Mouse (Mus musculus) hindbrain, embryonic 10.5 days (tissue): ENCODE results near the gene Lgi4. TPM values are rescaled to one million over a fixed set of nuclear protein-coding genes. Genes with fewer than 3 reads are reported as not detected.

Experiments
- DNase-seq: peaks from one replicate; pipeline ENCODE4 v3.0.0-alpha.2; 2017; ENCODE audit warnings: low spot score
- H3K27ac ChIP-seq: fragments of 300-500 bp; sonication (generic); 2 replicates; pipeline ENCODE4 v1.5.1; 2016; ENCODE audit warnings: mild to moderate bottlenecking, moderate library complexity
- H3K27me3 ChIP-seq: fragments of 300-500 bp; sonication (generic); 2 replicates; pipeline ENCODE4 v1.6.1; 2016; ENCODE audit warnings: mild to moderate bottlenecking; ENCODE audit not compliant: poor library complexity, insufficient read depth, severe bottlenecking
- H3K36me3 ChIP-seq: fragments of 300-500 bp; sonication (generic); 2 replicates; pipeline ENCODE4 v1.6.1; 2016; ENCODE audit warnings: mild to moderate bottlenecking, moderate library complexity
- H3K4me1 ChIP-seq: fragments of 300-500 bp; sonication (generic); replicated peaks from 2 replicates; pipeline ENCODE4 v1.6.1; 2016; ENCODE audit warnings: mild to moderate bottlenecking
- H3K4me3 ChIP-seq: fragments of 300-500 bp; sonication (generic); 2 replicates; pipeline ENCODE4 v1.5.1; 2016; ENCODE audit warnings: mild to moderate bottlenecking, moderate library complexity
- H3K9me3 ChIP-seq: fragments of 300-500 bp; sonication (generic); 2 replicates; pipeline ENCODE4 v1.6.1; 2016; ENCODE audit warnings: mild to moderate bottlenecking, moderate library complexity
- WGBS: fragments of 180-500 bp; shearing (Covaris S2); methylation state at CpG from one replicate; pipeline ENCODE4 v1.1.7; 2016; 5-methylcytosine and 5-hydroxymethylcytosine counted together
- polyA plus RNA-seq: library from polyadenylated mRNA; unstranded; fragments of >200 nt; fragmentation: Nextera tagmentation; extraction: Ambion mirVana; gene quantifications from 2 replicates; pipeline ENCODE4 v1.2.1, GENCODE M21; 2016

Lgi4 gene
- polyA plus RNA-seq, 1 experiment from 2014 or later, result 2.3 TPM

DNA sequence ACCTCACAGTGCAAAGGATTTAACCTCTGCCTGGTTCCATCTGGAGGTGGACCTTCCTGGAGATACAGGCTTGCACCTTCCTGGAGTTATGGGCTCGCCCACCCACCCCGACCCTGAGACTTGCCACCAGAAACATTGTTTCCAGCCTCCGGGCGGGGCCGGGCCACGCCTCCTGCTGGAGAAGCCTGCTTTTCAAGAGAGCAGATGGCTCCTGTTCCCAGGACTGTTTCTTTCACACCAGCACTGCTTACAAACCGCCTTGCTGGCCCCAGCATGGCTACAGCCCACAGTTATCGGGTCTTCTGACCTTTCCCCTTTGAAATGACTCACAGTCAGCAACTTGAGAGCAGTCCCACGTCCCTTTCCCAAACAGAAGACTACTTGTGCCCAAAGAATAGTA, 13.2 kb downstream of the Lgi4 start:
- H3K27ac ChIP-seq, result peak overlapping the region; percentile 59; the same call in 1 of the 2 replicates

GRCm38 (mm10) chr7:31073546-31073945, 14.4 kb downstream of the Lgi4 start:
- peak overlapping the region; percentile 59; the same call in 1 of the 2 replicates for H3K27ac ChIP-seq
- no peak for DNase-seq
- peaks cover 48% of the 10 kb centered on the region for H3K4me1 ChIP-seq
- no peaks in the 10 kb centered on the region for H3K36me3 ChIP-seq
- H3K27me3 ChIP-seq, result no peaks in the 10 kb centered on the region
- H3K4me3 ChIP-seq, result no peak overlapping the region
- no peaks in the 10 kb centered on the region for H3K9me3 ChIP-seq

More for the DNA sequence above, 13.2 kb downstream of the Lgi4 start:
- Histone ChIP-seq H3K4me3 (no peak overlapping the region), H3K4me1 (peaks cover 41% of the 10 kb centered on the region), H3K9me3 (no peaks in the 10 kb centered on the region), H3K27me3 (no peaks in the 10 kb centered on the region), H3K36me3 (no peaks in the 10 kb centered on the region)
- WGBS, result 56% methylated on average over 9 of the region's 9 CpGs
- peak; percentile 37 for DNase-seq

GRCm38 (mm10) chr7:31074061-31074712, 15.0 kb downstream of the Lgi4 start:
- Histone ChIP-seq H3K4me1 (peaks cover 48% of the 10 kb centered on the region), H3K27ac (peak overlapping the region; percentile 2; the same call in 1 of the 2 replicates), H3K36me3 (no peaks in the 10 kb centered on the region), H3K9me3 (no peaks in the 10 kb centered on the region), H3K27me3 (no peaks in the 10 kb centered on the region), H3K4me3 (no peak overlapping the region)
- no peak for DNase-seq
- 73% methylated on average over 7 of the region's 7 CpGs for WGBS

GRCm38 (mm10) chr7:31074713-31075069, 15.5 kb downstream of the Lgi4 start:
- 80% methylated on average over 5 of the region's 5 CpGs for WGBS
- DNase-seq, result no peak
- Histone ChIP-seq H3K27me3 (no peaks in the 10 kb centered on the region), H3K4me1 (peaks cover 48% of the 10 kb centered on the region), H3K27ac (0 out of 2 replicates have a peak overlapping the region, but pooled peaks have one; percentile 2), H3K9me3 (no peaks in the 10 kb centered on the region), H3K4me3 (no peak overlapping the region), H3K36me3 (no peaks in the 10 kb centered on the region)

DNA sequence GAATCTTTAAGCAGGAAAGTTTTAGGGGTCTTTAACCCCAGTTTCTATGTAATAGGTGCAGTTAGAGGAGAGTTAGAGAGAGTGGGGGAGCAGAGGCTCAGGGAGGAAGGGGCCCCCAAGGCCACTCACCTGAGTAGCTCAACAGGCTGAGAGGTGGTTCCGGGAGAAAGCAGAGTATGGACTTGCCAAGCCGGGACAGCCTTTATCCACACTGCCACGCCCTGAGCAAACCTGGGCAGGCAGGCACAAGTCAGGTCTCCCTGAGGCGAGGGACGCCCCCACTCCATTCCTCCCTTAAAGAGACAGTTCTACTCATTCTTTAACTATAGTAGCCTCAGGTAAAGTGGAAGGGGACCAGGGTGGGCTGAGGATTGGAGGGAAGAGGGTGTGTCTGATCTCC, 17.4 kb downstream of the Lgi4 start, which contains the start of gene Fxyd3:
Gene Fxyd3, minus strand, starts transcription at position 213 of the 400 bp plus-strand sequence.
- 65% methylated on average over 5 of the region's 5 CpGs for WGBS
- H3K27ac ChIP-seq, result peak within 1 kb of the TSS; percentile 78
- H3K9me3 ChIP-seq, result peaks cover 5% of the 10 kb centered on the region; the same call in 1 of the 2 replicates
- H3K4me1 ChIP-seq, result peaks cover 48% of the 10 kb centered on the region
- H3K36me3 ChIP-seq, result no peaks in the 10 kb centered on the region
- H3K27me3 ChIP-seq, result no peaks in the 10 kb centered on the region
- no peak within 1 kb of the TSS for H3K4me3 ChIP-seq
- DNase-seq, result no peak

DNA sequence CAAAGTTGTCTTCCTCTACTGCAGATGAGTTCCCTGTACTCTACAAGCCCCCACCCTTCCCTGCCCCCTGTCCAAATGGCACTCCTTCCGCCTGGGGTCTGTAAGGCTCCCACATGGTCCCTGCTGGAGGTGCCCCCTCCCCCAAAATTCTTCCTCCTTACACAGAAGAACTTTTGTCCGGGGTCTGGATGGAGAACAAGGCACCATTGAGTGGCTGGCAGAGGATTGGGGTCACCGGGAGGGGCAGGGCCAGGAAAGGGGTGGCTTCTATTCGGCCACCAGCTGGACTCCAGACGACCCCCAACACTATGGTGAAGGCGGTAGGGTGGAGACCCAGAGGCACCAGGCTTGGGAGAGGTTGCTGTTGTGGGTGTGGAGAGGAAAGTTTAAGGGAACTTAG, 18.3 kb downstream of the Lgi4 start:
- WGBS, result 52% methylated on average over 6 of the region's 6 CpGs
- H3K4me3 ChIP-seq, result no peak overlapping the region
- H3K27me3 ChIP-seq, result no peaks in the 10 kb centered on the region
- peak overlapping the region; percentile 78 for H3K27ac ChIP-seq
- H3K4me1 ChIP-seq, result peaks cover 42% of the 10 kb centered on the region
- H3K36me3 ChIP-seq, result no peaks in the 10 kb centered on the region
- peaks cover 5% of the 10 kb centered on the region; the same call in 1 of the 2 replicates for H3K9me3 ChIP-seq
- no peak for DNase-seq

- WGBS, result 45% methylated on average over 5 of the region's 5 CpGs
- H3K9me3 ChIP-seq, result peaks cover 5% of the 10 kb centered on the region; the same call in 1 of the 2 replicates
- H3K27me3 ChIP-seq, result no peaks in the 10 kb centered on the region
- peaks cover 41% of the 10 kb centered on the region for H3K4me1 ChIP-seq
- peak; percentile 40 for DNase-seq
- H3K27ac ChIP-seq, result peak overlapping the region; percentile 78
- no peaks in the 10 kb centered on the region for H3K36me3 ChIP-seq
- H3K4me3 ChIP-seq, result no peak overlapping the region
These were observed 18.8 kb downstream of the Lgi4 start for GRCm38 (mm10) chr7:31077885-31078445.

DNA sequence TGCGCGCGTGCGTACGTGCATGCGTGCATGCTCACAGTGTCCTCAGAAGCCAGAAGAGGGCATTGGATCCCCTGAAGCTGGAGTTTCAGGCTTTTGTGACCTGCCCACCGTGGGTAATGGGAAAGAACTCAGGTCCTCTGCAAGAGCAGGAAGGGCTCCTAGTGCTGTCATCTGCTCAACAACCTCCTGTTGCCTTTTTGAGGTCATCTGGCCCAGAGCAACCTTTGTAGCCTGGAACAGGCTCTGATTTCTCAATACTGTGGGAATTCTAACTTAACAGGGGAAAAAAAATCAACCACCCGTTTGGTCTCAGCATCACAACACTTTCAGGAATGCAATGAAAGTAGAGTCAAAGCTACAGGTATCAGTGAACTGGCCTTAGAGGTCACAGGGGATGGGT, 20.5 kb downstream of the Lgi4 start:
- peaks cover 5% of the 10 kb centered on the region; the same call in 1 of the 2 replicates for H3K9me3 ChIP-seq
- 88% methylated on average over 8 of the region's 8 CpGs for WGBS
- peaks cover 44% of the 10 kb centered on the region for H3K4me1 ChIP-seq
- no peaks in the 10 kb centered on the region for H3K27me3 ChIP-seq
- no peak overlapping the region for H3K27ac ChIP-seq
- no peaks in the 10 kb centered on the region for H3K36me3 ChIP-seq
- H3K4me3 ChIP-seq, result no peak overlapping the region
- no peak for DNase-seq

- peaks cover 50% of the 10 kb centered on the region for H3K4me1 ChIP-seq
- H3K9me3 ChIP-seq, result peaks cover 5% of the 10 kb centered on the region; the same call in 1 of the 2 replicates
- WGBS, result 55% methylated on average over 3 of the region's 3 CpGs
- DNase-seq, result no peak
- H3K27me3 ChIP-seq, result no peaks in the 10 kb centered on the region
- H3K4me3 ChIP-seq, result no peak overlapping the region
- no peaks in the 10 kb centered on the region for H3K36me3 ChIP-seq
- H3K27ac ChIP-seq, result no peak overlapping the region
These were observed 21.5 kb downstream of the Lgi4 start for GRCm38 (mm10) chr7:31080611-31081010.

DNA sequence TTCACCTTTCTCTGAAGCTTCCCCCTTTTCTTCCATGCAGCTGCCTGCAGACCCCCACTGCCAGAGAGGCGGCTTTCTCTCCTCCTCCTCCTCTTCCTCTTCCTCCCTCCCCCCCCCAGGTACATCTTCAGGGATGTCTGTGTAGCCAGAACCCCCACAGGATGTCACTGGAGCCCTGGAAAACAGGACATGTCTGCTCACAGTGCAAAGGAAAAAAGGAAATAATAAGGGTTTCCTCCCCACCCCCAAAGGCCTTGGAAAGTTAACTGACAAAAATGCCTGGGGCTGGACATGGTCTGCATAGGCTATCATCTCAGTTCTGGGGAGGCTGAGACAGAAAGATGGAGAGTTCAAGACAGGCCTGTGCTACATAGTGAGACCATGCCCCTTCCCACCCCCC, 22.0 kb downstream of the Lgi4 start:
- Histone ChIP-seq H3K27ac (0 out of 2 replicates have a peak overlapping the region, but pooled peaks have one; percentile 36), H3K9me3 (peaks cover 5% of the 10 kb centered on the region; the same call in 1 of the 2 replicates), H3K27me3 (no peaks in the 10 kb centered on the region), H3K36me3 (no peaks in the 10 kb centered on the region), H3K4me1 (peaks cover 55% of the 10 kb centered on the region), H3K4me3 (no peak overlapping the region)
- no peak for DNase-seq
- WGBS, result 53% methylated on average over 1 of the region's 1 CpGs

DNA sequence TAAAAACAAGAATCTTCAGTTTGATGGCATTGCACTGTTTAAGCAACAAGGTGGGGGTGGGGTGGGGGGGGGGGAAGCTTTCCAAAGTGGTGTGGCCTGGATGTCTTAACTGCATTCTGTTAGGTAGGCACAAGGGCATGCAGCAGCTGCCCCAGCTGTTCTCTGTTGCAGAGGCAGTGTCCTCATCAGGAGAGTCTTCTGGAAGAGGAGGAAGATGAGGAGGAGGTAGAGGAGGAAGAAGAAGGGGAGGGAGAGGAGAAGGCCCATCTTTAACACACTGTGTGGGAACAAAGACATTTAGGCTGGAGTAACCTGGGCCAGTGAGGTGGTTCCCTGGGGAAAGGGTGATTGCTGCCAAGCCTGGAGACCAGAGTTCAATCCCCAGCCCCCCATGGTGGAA, 23.0 kb downstream of the Lgi4 start:
- Histone ChIP-seq H3K4me3 (no peak overlapping the region), H3K27ac (no peak overlapping the region)

GRCm38 (mm10) chr7:31082831-31083588, 23.9 kb downstream of the Lgi4 start:
- DNase-seq, result peak; percentile 34
- Histone ChIP-seq H3K9me3 (peaks cover 5% of the 10 kb centered on the region; the same call in 1 of the 2 replicates), H3K36me3 (no peaks in the 10 kb centered on the region), H3K27ac (peak overlapping the region; percentile 74), H3K27me3 (no peaks in the 10 kb centered on the region), H3K4me3 (no peak overlapping the region), H3K4me1 (peaks cover 38% of the 10 kb centered on the region)
- WGBS, result 63% methylated on average over 14 of the region's 14 CpGs

More for the DNA sequence above, 23.0 kb downstream of the Lgi4 start:
- no peaks in the 10 kb centered on the region for H3K36me3 ChIP-seq
- H3K4me1 ChIP-seq, result peaks cover 47% of the 10 kb centered on the region
- H3K9me3 ChIP-seq, result peaks cover 5% of the 10 kb centered on the region; the same call in 1 of the 2 replicates
- no peaks in the 10 kb centered on the region for H3K27me3 ChIP-seq
- no peak for DNase-seq

- H3K4me1 ChIP-seq, result peaks cover 36% of the 10 kb centered on the region
- H3K27me3 ChIP-seq, result no peaks in the 10 kb centered on the region
- no peak overlapping the region for H3K4me3 ChIP-seq
- DNase-seq, result no peak
- WGBS, result 57% methylated on average over 9 of the region's 9 CpGs
- peaks cover 5% of the 10 kb centered on the region; the same call in 1 of the 2 replicates for H3K9me3 ChIP-seq
- peak overlapping the region; percentile 74 for H3K27ac ChIP-seq
- no peaks in the 10 kb centered on the region for H3K36me3 ChIP-seq
These were observed 25.0 kb downstream of the Lgi4 start for GRCm38 (mm10) chr7:31084140-31084539.
